Mouse (Mus musculus): Measurements from ENCODE around the gene Sema5b.
A peak's percentile ranks its signal among the peaks of the same experiment; 100 is the strongest.

Sema5b gene

GRCm38 (mm10) chr16:35541117-35541641, at the start of gene Sema5b:
Gene Sema5b (plus strand): TSS chr16:35541145.
- peak; percentile 30 for DNase-seq

DNA sequence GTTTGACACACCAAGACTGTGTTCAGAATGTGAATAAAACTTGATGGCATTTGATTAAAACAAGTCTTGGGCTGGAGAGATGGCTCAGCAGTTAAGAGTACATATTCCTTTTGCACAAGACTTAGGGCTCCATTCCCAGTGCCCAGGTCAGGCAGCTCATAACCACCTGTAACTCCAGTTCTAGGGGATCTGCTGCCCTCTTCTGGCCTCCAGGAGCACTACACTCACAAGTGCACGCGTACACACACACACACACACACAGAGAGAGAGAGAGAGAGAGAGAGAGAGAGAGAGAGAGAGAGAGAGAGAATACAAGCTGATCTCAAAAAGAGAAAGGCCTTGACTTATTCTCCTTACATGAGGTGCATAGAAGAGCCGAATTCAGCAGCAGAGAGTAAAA, 40.6 kb upstream of the Sema5b start:
- DNase-seq = no peak

- DNase-seq = no peak
Observed at GRCm38 (mm10) chr16:35501106-35501760, 39.7 kb upstream of the Sema5b start.

- no peak for DNase-seq
Observed at GRCm38 (mm10) chr16:35502456-35502855, 38.5 kb upstream of the Sema5b start.

DNA sequence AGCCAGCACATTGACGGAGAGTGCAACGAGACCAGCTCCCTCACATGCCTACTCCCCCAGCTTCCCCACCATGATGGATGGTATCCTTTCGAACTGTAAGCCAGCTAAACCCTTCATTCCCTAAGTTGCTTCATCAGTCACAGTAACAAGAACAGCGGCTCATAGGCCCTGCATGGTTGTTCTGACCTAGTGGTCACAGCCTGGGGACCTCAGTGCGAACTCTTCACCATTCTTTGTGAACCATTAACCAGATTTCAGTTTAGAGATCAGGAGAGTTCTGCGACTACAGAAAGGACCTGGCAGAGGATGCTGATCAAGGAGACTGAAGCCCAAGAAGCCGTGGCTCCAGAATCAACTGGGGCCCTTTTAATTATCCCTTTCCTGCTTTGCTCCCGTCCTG, 36.7 kb upstream of the Sema5b start:
- peak; percentile 60 for DNase-seq

- no peak for DNase-seq
Observed at GRCm38 (mm10) chr16:35505786-35506185, 35.2 kb upstream of the Sema5b start.

GRCm38 (mm10) chr16:35508581-35508980, 32.4 kb upstream of the Sema5b start:
- no peak for DNase-seq

GRCm38 (mm10) chr16:35509331-35510070, 31.4 kb upstream of the Sema5b start:
- DNase-seq = no peak

DNA sequence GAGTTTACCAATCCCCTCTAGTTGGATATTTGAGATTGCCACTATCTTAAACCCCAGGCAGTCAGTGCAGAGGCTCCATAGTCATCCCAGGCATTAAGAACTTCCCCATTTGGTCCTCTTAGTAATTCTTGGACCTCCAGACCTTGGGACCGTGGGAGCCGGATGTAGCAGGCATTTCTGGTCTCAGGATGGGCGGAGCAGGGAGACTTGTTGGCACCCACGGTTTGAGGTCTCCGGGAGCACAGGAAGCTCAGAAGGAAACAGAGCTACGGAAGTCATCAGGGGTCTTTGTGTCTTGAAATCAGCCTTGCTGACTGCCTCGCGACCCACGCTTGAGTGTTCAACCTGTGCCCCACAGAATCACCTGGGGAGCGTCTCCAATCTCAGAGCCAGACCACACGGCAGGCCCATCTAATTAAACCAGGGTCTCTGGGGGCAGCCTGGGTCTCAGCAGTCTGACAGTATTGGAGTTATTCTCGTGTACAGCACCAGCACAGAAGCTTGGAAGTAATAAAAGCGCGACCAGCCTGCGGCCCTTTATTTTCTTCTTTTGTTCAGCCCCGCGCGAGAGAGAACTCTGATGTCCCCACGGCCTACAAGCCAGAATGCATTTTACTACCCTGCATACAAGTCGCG, 24.9 kb upstream of the Sema5b start:
- DNase-seq = peak; percentile 56

- peak; percentile 77 for DNase-seq
Observed at GRCm38 (mm10) chr16:35517976-35518951, 22.7 kb upstream of the Sema5b start.

DNA sequence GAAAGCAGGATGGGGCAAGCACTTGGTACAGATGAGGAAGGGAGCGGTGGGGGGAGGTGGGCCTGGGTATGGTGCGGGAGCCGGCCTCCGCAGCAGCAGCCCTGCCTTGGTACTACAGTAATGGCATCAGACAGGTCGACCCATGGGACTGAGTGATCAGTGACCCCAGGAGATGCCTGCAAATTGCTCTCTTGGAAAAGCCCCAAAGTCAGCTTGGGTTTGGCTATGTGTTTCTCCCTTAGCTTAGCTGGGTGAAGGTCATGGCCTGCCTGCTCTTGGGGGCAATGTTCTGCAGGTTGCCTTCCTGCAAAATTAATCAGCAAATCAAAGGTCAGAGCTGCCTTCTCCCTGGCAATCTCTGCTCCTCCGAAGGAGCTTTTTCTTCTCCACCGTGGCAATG, 21.7 kb upstream of the Sema5b start:
- DNase-seq = peak; percentile 93

DNA sequence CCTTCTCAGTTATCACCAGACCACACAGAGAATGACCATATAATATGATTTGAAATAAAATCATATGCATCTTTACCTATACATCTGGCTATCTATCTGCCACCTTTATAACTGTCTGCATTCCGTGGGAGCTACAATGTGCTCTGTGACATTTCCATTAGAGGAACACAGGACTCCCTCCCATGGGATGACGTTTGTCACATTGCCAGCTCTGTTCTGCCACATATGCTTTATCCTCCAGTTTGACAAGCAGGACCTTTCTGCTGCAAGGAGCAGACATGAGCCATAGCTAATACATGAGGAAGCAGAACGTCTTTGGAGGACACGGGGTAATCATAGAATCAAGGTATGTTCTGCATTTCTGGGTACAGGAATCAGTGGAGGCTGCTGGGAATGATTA, 16.7 kb upstream of the Sema5b start:
- no peak for DNase-seq

- DNase-seq = no peak
Observed at GRCm38 (mm10) chr16:35534630-35535029, 6.3 kb upstream of the Sema5b start.

- peak; percentile 36 for DNase-seq
Observed at GRCm38 (mm10) chr16:35537651-35538050, 3.3 kb upstream of the Sema5b start.

DNA sequence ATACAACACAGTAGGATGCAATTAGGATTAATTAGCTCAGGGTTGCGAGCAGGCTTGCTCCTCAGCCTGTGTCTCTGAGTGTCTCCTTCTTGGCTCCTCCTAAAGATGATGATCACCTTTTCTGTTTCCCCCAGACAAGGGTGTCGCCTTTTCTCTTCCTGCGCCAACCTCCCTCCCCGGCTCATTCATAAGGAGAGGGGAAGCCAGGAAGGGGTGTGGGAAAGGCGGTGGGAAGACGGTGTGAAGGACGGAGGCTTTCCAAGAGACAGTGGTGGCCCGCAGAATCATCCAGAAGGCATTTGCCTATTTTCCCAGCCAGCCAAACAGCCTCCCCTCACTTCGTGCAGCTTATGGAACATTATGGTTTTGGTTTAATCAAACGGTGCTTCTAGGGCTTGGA, 1.9 kb upstream of the Sema5b start:
- DNase-seq = peak; percentile 22

GRCm38 (mm10) chr16:35540333-35541116, 420 bp upstream of the Sema5b start:
- DNase-seq = peak; percentile 72

DNA sequence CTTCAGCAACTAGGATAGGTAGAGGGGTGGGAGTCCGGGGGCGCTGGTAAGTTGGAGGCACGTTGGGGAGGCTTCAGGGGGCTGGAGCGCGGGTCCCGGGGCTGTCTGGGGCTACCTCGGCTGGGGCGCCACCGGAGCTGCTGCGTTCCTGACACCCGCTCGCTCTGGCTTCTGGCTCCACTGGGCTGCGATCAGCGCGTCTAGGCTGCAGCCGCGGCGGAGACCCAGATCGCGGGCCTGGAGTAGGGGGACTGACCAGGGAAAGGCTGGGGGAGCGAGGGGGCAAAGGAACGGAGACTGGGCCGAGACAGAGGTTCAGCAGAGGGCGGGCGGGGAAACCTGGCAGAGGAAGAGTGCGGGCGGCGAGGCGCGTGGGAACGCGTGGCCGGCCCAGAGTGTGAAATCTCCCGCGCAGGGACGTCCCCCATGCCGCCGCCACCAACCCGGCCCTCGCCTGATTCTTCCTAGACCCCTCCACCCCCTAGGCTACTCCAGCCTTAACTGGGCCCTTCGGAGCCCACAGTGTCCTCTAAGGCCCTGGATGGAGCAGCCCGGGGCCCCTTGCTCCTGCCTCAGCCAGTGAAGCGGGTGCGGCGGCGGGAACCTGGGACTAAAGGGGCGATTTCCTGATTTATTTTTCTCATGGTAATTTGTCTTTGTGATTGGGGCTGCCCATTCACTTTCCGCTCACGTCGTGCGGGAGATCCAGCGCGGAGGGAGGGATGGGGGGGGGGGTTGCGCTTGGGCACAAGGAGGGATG, 896 bp downstream of the Sema5b start:
- DNase-seq = peak; percentile 9

DNA sequence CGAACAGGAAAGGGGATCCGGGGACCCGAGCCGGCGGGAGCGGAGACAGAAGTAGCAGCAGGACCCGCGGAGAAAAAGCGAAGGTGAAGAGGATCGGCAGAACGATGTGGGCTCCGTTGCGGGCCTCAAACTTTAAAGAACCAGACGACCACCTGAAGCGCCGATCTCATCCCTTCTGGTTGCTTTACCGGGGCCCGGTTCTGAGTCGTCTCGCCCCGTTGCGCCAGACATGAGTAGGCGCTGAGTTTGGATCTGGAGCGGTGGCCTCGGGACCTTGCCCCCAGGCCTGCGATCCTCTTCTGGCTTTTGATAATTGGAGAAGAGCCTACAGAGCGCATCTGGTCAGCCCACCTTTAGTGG, 1.5 kb downstream of the Sema5b start:
- no peak for DNase-seq

GRCm38 (mm10) chr16:35545723-35546122, 4.8 kb downstream of the Sema5b start:
- DNase-seq = no peak

GRCm38 (mm10) chr16:35547966-35548365, 7.0 kb downstream of the Sema5b start:
- DNase-seq = no peak

GRCm38 (mm10) chr16:35549354-35549753, 8.4 kb downstream of the Sema5b start:
- no peak for DNase-seq
